Mouse (Mus musculus) right cerebral cortex, postnatal 4 days (tissue): ENCODE measurements around the gene Ahnak.
"Not testable (repeated sequence)": the region's sequence is repeated elsewhere in the genome, so short reads cannot be mapped to it uniquely, and the experiment has no call there.

Source experiments
- DNase-seq: peaks from one replicate; pipeline ENCODE4 v3.0.0-alpha.2; 2022

The Ahnak gene

GRCm38 (mm10) chr19:9070316-9070715 is 81.2 kb downstream of the Ahnak start:
- no peak for DNase-seq

GRCm38 (mm10) chr19:9071456-9072156 is 82.5 kb downstream of the Ahnak start:
- DNase-seq = peak; percentile 22

- no peak for DNase-seq
These were observed 83.1 kb downstream of the Ahnak start for GRCm38 (mm10) chr19:9072157-9072530.

DNA sequence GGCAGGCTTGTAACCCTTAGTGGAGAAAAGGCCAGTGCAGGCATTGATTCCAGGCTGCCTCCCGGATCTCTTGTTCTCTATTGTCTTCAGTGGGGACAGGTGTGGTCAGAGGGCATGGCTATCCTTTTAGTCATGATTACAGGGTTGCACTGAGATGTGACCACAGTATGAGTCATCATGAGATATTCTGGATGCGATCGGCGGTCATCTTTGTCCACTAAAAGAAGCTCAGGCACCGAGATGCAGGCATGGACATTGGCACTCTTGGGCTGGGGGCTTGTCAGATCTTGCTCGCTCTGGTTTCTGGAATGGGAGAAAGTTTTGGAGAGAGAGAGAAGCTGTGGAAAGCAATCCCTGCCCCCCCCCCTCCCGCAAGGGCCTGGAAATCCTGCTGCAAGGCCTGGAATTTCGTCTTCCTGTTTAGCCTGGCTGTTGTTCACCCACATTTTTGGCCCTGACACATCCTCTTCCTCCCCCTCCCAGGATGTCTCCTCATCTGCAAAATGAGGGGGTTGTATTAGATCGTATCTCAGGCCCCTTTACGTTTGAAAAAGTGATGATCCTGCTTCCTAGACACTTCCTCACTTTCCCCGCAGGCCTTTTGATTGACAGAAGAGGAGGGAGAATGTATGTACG is 84.8 kb downstream of the Ahnak start:
- no peak for DNase-seq

- no peak for DNase-seq
These were observed 85.3 kb downstream of the Ahnak start for GRCm38 (mm10) chr19:9074424-9074823.

GRCm38 (mm10) chr19:9075558-9075957 is 86.5 kb downstream of the Ahnak start:
- no peak for DNase-seq

- no peak for DNase-seq
These were observed 87.0 kb downstream of the Ahnak start for GRCm38 (mm10) chr19:9076035-9076434.

DNA sequence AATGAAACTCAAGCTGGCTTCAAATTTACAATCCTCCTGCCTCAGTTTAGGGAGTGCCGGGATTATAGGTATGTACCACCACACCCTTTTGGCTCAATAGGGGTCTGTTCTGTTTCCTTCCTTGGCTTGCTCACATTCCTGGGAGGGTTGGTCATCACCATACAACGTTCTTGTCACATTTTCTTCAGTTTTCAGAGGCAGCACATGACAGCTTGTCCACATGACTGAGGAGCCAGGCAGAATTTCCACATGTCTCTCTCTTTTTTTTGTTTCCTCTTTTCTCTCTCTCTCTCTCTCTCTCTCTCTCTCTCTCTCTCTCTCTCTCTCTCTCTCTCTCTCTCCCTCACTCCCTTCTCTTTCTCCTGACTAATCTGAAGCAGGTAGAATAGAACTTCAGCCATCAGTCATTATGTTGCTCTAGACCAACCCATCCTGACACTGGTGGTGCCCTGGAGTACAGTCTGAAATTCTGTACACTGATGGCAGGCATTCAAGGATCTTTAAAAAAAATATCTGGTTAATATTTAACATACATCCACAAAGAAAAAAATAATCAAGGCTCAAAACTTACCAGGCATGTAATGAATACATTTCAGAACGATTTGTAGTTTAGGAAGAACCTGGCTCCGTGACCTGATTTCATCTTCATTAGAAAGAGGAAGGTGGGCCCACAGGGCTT is 88.0 kb downstream of the Ahnak start:
- no peak for DNase-seq

- no peak for DNase-seq
These were observed 90.8 kb downstream of the Ahnak start for GRCm38 (mm10) chr19:9079916-9080315.

GRCm38 (mm10) chr19:9081311-9082190 is 92.5 kb downstream of the Ahnak start:
- no peak for DNase-seq

DNA sequence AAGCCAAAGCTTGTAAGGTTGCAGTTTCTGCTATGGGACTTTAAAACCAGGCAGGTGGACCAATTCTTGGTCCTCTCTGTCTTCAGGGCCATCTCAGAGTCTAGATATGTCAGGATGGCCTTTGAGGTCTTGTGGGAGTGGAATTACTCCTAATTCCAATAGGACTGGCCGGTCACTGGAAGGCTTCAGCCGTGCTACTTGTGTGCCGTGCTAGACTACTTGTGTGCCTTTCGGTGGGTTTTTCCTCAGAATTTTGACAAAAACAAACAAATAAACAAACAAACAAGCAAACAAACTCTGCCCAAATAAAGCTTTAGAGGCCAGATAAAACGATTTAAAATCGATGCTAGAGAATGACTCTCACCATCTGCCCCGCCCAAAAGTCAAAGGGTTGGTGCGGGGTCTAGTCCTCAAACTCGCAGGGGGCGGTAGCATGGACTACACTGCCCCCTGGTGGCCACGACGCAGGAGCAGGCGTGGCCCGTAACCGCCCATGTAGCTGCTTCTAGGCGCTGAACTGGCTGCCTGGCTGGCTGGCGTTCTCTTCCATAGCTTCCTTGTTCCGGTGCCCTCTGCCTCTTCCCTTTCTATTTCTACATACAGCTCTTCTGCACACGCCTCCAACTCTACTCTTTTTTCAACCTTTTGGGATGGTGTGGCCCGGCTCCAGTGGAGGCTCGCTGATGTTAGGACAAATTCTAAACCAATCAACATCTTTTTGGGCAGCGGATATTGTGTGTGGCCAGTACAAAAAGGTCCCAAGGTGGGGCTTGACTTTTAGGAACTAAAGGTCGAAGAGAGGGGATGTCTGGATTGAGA is 93.3 kb downstream of the Ahnak start:
- peak; percentile 82 for DNase-seq

- no peak for DNase-seq
These were observed 93.9 kb downstream of the Ahnak start for GRCm38 (mm10) chr19:9083010-9083355.

DNA sequence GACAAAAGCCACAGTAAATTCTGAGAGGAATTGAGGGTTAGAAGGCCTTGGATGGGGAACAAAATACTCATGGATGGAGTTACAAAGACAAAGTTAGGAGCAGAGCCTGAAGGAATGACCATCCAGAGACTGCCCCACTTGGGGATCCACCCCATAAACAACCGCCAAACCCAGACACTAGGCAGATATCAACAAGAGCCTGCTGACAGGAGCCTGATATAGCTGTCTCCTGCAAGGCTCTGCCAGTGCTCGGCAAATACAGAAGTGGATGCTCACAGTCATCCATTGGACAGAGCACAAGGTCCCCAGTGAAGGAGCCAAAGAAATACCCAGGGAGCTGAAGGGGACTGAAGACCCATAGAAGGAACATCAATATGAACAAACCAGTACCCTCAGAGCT is 94.8 kb downstream of the Ahnak start:
- DNase-seq = not testable (repeated sequence)

- DNase-seq = no peak
These were observed 98.7 kb downstream of the Ahnak start, which contains the start of gene Scgb1a1 for GRCm38 (mm10) chr19:9087821-9088220. Gene Scgb1a1, minus strand, starts transcription at chr19:9087958.

DNA sequence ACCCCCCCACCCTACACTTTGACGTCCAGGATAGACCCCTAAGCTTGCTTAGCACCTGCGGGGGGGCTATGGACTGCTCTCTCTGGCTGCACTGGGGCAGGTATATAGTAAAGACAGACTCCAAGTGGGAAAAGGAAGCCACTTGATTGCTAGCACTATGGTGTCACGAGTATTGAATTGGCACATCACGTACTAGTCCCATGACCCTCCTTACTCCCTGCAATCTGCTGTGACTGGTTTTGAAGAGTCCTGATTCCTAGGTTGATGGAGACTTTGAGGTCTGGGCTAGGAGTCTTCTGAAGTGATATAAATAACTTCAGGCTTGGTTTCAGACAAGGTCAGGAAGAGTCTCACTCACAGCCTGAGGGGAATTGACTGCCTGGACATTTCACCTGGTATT is 101.1 kb downstream of the Ahnak start:
- no peak for DNase-seq

- no peak for DNase-seq
These were observed 101.6 kb downstream of the Ahnak start for GRCm38 (mm10) chr19:9090709-9091108.

DNA sequence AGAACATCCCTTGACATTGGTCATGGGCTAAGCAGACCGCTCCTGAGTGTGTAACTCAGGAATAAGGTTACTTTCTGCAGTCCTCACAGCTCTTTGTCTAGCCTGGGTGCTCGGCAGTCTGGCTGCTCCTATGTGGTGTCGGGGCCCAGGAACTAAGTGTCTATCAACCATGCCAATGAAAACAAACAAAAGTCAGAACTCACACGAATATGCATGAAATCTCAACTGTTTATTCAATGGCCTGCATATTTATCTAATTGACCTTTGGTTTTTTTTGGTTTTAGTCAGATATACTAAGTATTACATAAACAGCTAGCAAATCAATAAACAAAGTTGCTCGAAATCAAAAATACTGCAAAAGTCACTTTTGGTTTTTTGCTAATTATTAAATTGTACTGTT is 106.0 kb downstream of the Ahnak start:
- DNase-seq = no peak

GRCm38 (mm10) chr19:9097441-9097840 is 108.4 kb downstream of the Ahnak start:
- no peak for DNase-seq

DNA sequence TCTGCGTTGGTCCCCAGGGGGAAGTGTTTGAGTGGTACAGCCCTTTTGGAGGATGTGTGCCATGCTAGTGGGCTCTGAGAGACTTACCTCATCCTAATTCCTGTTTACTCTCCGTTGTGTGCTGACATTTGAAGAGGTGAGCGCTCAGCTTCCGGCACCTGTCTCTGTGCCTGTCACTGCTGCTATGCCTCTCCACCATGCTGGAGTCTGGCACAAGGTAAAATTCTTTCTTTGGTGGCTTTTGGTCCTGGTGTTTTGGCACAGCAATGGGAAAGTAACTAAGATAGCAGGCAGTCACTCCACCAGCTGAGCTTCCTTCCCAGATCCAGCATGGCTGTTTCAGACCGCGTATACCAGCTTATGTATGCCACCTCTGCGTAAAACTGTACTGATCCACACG is 110.7 kb downstream of the Ahnak start:
- DNase-seq = no peak

- no peak for DNase-seq
These were observed 111.4 kb downstream of the Ahnak start for GRCm38 (mm10) chr19:9100297-9101061.

DNA sequence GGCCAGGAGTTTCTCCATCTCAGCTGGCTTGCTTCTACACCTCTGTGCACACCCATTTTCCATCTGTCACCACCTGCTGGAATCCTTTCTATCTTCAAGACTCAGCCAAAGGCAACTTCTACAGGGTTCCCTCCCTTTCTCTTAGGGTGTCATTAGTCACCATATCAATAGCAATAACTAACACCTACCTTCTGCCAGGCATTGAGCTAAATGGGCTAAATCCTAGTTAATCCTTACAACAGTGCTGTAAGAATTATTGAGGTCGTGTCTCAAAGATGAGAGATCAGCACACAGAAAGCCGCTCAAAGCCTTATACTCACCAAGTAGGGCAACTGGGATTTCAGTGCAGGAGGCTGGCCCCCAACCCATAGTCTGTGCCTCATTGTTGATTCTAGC is 112.0 kb downstream of the Ahnak start:
- DNase-seq = no peak

DNA sequence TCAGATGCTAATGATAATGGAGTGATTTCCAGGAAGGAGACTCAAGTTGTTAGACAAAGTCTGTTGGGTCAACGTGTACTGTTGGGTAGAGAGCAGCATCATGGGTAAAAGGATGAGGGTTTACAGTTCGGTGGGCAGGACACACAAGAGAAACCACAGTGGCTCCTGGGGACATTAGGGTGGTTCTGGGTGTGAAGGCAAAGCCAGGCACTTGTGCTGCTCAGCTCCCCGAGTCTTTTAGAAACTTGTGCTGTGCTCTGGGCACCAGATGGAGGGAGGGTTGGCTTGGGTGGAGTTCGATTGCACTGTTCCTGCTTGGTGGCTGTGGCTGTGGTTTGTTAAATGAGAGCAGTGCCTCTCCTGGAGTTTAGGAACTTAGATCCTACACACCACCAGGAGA is 114.9 kb downstream of the Ahnak start:
- no peak for DNase-seq
